Mouse (Mus musculus): ENCODE data around the gene Sys1. TPM values are rescaled to one million over a fixed set of nuclear protein-coding genes. Genes with fewer than 3 reads are reported as not detected.

The Sys1 gene
- polyA plus RNA-seq, 1 experiment from 2014 or later: 24.5 TPM

- H3K9ac ChIP-seq (ENCODE audit: low read depth, low read length): no peak overlapping the region
- H3K4me1 ChIP-seq (ENCODE audit: control insufficient read depth, low read depth, low read length): no peaks in the 10 kb centered on the region; the same call in 1 of the 2 replicates
- H3K36me3 ChIP-seq (ENCODE audit: control insufficient read depth, insufficient read depth): peaks cover 8% of the 10 kb centered on the region
- peak; percentile 28; the same call in 1 of the 2 replicates for ATAC-seq (ENCODE audit: low read depth)
- no peak overlapping the region for H3K4me3 ChIP-seq (ENCODE audit: low read depth, low read length)
- H3K27ac ChIP-seq (ENCODE audit: low read length): 0 out of 2 replicates have a peak overlapping the region, but pooled peaks have one; percentile 1
- WGBS (ENCODE audit: insufficient replicate concordance): 64% methylated on average over 15 of the region's 15 CpGs
- no peak overlapping the region for H3K4me2 ChIP-seq (ENCODE audit: low read depth, low read length)
- no peaks in the 10 kb centered on the region for H3K9me3 ChIP-seq (replicated peaks; ENCODE audit: control insufficient read depth, low read length)
- no peaks in the 10 kb centered on the region for H3K27me3 ChIP-seq (ENCODE audit: control insufficient read depth, insufficient read depth, low read depth, low read length)
Measured at GRCm38 (mm10) chr2:164422675-164423393, 33.9 kb upstream of the Sys1 start.

- H3K9me3 ChIP-seq (replicated peaks; ENCODE audit: control insufficient read depth, low read length): no peaks in the 10 kb centered on the region
- H3K27me3 ChIP-seq (ENCODE audit: control insufficient read depth, insufficient read depth, low read depth, low read length): no peaks in the 10 kb centered on the region
- 66% methylated on average over 11 of the region's 11 CpGs for WGBS (ENCODE audit: insufficient replicate concordance)
- no peak overlapping the region for H3K4me3 ChIP-seq (ENCODE audit: low read depth, low read length)
- H3K27ac ChIP-seq (ENCODE audit: low read length): peak overlapping the region; percentile 30; the same call in 1 of the 2 replicates
- ATAC-seq (ENCODE audit: low read depth): no peak
- no peaks in the 10 kb centered on the region for H3K4me1 ChIP-seq (ENCODE audit: control insufficient read depth, low read depth, low read length)
- peaks cover 8% of the 10 kb centered on the region for H3K36me3 ChIP-seq (ENCODE audit: control insufficient read depth, insufficient read depth)
- no peak overlapping the region for H3K4me2 ChIP-seq (ENCODE audit: low read depth, low read length)
- H3K9ac ChIP-seq (ENCODE audit: low read depth, low read length): no peak overlapping the region
Measured at GRCm38 (mm10) chr2:164423464-164423863, 33.3 kb upstream of the Sys1 start.

- 70% methylated on average over 8 of the region's 8 CpGs for WGBS (ENCODE audit: insufficient replicate concordance)
- Histone ChIP-seq H3K9ac (ENCODE audit: low read depth, low read length) (no peak overlapping the region), H3K27ac (ENCODE audit: low read length) (no peak overlapping the region), H3K36me3 (ENCODE audit: control insufficient read depth, insufficient read depth) (peaks cover 8% of the 10 kb centered on the region), H3K4me3 (ENCODE audit: low read depth, low read length) (no peak overlapping the region), H3K9me3 (replicated peaks; ENCODE audit: control insufficient read depth, low read length) (no peaks in the 10 kb centered on the region), H3K27me3 (ENCODE audit: control insufficient read depth, insufficient read depth, low read depth, low read length) (no peaks in the 10 kb centered on the region), H3K4me2 (ENCODE audit: low read depth, low read length) (no peak overlapping the region), H3K4me1 (ENCODE audit: control insufficient read depth, low read depth, low read length) (no peaks in the 10 kb centered on the region)
- no peak for ATAC-seq (ENCODE audit: low read depth)
Measured at GRCm38 (mm10) chr2:164424406-164424805, 32.4 kb upstream of the Sys1 start.

- Histone ChIP-seq H3K4me3 (ENCODE audit: low read depth, low read length) (no peak overlapping the region), H3K4me2 (ENCODE audit: low read depth, low read length) (no peak overlapping the region), H3K4me1 (ENCODE audit: control insufficient read depth, low read depth, low read length) (no peaks in the 10 kb centered on the region; the same call in 1 of the 2 replicates), H3K9ac (ENCODE audit: low read depth, low read length) (no peak overlapping the region), H3K27me3 (ENCODE audit: control insufficient read depth, insufficient read depth, low read depth, low read length) (no peaks in the 10 kb centered on the region), H3K9me3 (replicated peaks; ENCODE audit: control insufficient read depth, low read length) (no peaks in the 10 kb centered on the region), H3K27ac (ENCODE audit: low read length) (no peak overlapping the region), H3K36me3 (ENCODE audit: control insufficient read depth, insufficient read depth) (peaks cover 8% of the 10 kb centered on the region)
- WGBS (ENCODE audit: insufficient replicate concordance): 62% methylated on average over 5 of the region's 5 CpGs
- ATAC-seq (ENCODE audit: low read depth): no peak
Measured at GRCm38 (mm10) chr2:164425401-164425800, 31.4 kb upstream of the Sys1 start.

- no peak for ATAC-seq (ENCODE audit: low read depth)
Measured at GRCm38 (mm10) chr2:164426121-164426520, 30.6 kb upstream of the Sys1 start.

GRCm38 (mm10) chr2:164426952-164427351 is 29.8 kb upstream of the Sys1 start:
- no peaks in the 10 kb centered on the region; the same call in 1 of the 2 replicates for H3K4me1 ChIP-seq (ENCODE audit: control insufficient read depth, low read depth, low read length)
- 47% methylated on average over 5 of the region's 5 CpGs for WGBS (ENCODE audit: insufficient replicate concordance)
- no peak for ATAC-seq (ENCODE audit: low read depth)

More at GRCm38 (mm10) chr2:164426121-164426520, 30.6 kb upstream of the Sys1 start:
- Histone ChIP-seq H3K4me3 (ENCODE audit: low read depth, low read length) (no peak overlapping the region), H3K4me2 (ENCODE audit: low read depth, low read length) (no peak overlapping the region), H3K4me1 (ENCODE audit: control insufficient read depth, low read depth, low read length) (no peaks in the 10 kb centered on the region; the same call in 1 of the 2 replicates), H3K9ac (ENCODE audit: low read depth, low read length) (no peak overlapping the region), H3K9me3 (replicated peaks; ENCODE audit: control insufficient read depth, low read length) (no peaks in the 10 kb centered on the region), H3K36me3 (ENCODE audit: control insufficient read depth, insufficient read depth) (peaks cover 8% of the 10 kb centered on the region), H3K27ac (ENCODE audit: low read length) (no peak overlapping the region), H3K27me3 (ENCODE audit: control insufficient read depth, insufficient read depth, low read depth, low read length) (no peaks in the 10 kb centered on the region)
- WGBS (ENCODE audit: insufficient replicate concordance): 16% methylated on average over 12 of the region's 12 CpGs

GRCm38 (mm10) chr2:164428451-164428850 is 28.3 kb upstream of the Sys1 start:
- peaks cover 8% of the 10 kb centered on the region for H3K36me3 ChIP-seq (ENCODE audit: control insufficient read depth, insufficient read depth)
- no peak overlapping the region for H3K27ac ChIP-seq (ENCODE audit: low read length)
- H3K4me2 ChIP-seq (ENCODE audit: low read depth, low read length): no peak overlapping the region
- no peaks in the 10 kb centered on the region for H3K27me3 ChIP-seq (ENCODE audit: control insufficient read depth, insufficient read depth, low read depth, low read length)
- 32% methylated on average over 5 of the region's 5 CpGs for WGBS (ENCODE audit: insufficient replicate concordance)
- H3K9me3 ChIP-seq (replicated peaks; ENCODE audit: control insufficient read depth, low read length): no peaks in the 10 kb centered on the region
- no peaks in the 10 kb centered on the region; the same call in none of the 2 replicates for H3K4me1 ChIP-seq (ENCODE audit: control insufficient read depth, low read depth, low read length)
- no peak for ATAC-seq (ENCODE audit: low read depth)
- no peak overlapping the region for H3K9ac ChIP-seq (ENCODE audit: low read depth, low read length)
- H3K4me3 ChIP-seq (ENCODE audit: low read depth, low read length): no peak overlapping the region

More at GRCm38 (mm10) chr2:164426952-164427351, 29.8 kb upstream of the Sys1 start:
- Histone ChIP-seq H3K27ac (ENCODE audit: low read length) (no peak overlapping the region), H3K36me3 (ENCODE audit: control insufficient read depth, insufficient read depth) (peaks cover 8% of the 10 kb centered on the region), H3K4me3 (ENCODE audit: low read depth, low read length) (no peak overlapping the region), H3K27me3 (ENCODE audit: control insufficient read depth, insufficient read depth, low read depth, low read length) (no peaks in the 10 kb centered on the region), H3K9me3 (replicated peaks; ENCODE audit: control insufficient read depth, low read length) (no peaks in the 10 kb centered on the region), H3K9ac (ENCODE audit: low read depth, low read length) (no peak overlapping the region), H3K4me2 (ENCODE audit: low read depth, low read length) (no peak overlapping the region)

GRCm38 (mm10) chr2:164429881-164430615 is 26.7 kb upstream of the Sys1 start:
- WGBS (ENCODE audit: insufficient replicate concordance): 37% methylated on average over 15 of the region's 15 CpGs
- H3K4me1 ChIP-seq (ENCODE audit: control insufficient read depth, low read depth, low read length): peaks cover 2% of the 10 kb centered on the region
- no peak overlapping the region for H3K27ac ChIP-seq (ENCODE audit: low read length)
- peaks cover 2% of the 10 kb centered on the region; the same call in 1 of the 2 replicates for H3K36me3 ChIP-seq (ENCODE audit: control insufficient read depth, insufficient read depth)
- no peak for ATAC-seq (ENCODE audit: low read depth)
- H3K9ac ChIP-seq (ENCODE audit: low read depth, low read length): no peak overlapping the region
- no peaks in the 10 kb centered on the region for H3K9me3 ChIP-seq (replicated peaks; ENCODE audit: control insufficient read depth, low read length)
- no peaks in the 10 kb centered on the region for H3K27me3 ChIP-seq (ENCODE audit: control insufficient read depth, insufficient read depth, low read depth, low read length)
- H3K4me3 ChIP-seq (ENCODE audit: low read depth, low read length): no peak overlapping the region
- no peak overlapping the region for H3K4me2 ChIP-seq (ENCODE audit: low read depth, low read length)

GRCm38 (mm10) chr2:164430697-164431096 is 26.1 kb upstream of the Sys1 start:
- Histone ChIP-seq H3K27ac (ENCODE audit: low read length) (no peak overlapping the region), H3K4me3 (ENCODE audit: low read depth, low read length) (no peak overlapping the region)

More at GRCm38 (mm10) chr2:164430697-164431096, 26.1 kb upstream of the Sys1 start:
- Histone ChIP-seq H3K9ac (ENCODE audit: low read depth, low read length) (no peak overlapping the region), H3K9me3 (replicated peaks; ENCODE audit: control insufficient read depth, low read length) (no peaks in the 10 kb centered on the region), H3K4me2 (ENCODE audit: low read depth, low read length) (peak overlapping the region; percentile 41; the same call in 1 of the 2 replicates), H3K27me3 (ENCODE audit: control insufficient read depth, insufficient read depth, low read depth, low read length) (no peaks in the 10 kb centered on the region), H3K36me3 (ENCODE audit: control insufficient read depth, insufficient read depth) (peaks cover 2% of the 10 kb centered on the region; the same call in 1 of the 2 replicates), H3K4me1 (ENCODE audit: control insufficient read depth, low read depth, low read length) (peaks cover 2% of the 10 kb centered on the region)
- WGBS (ENCODE audit: insufficient replicate concordance): 16% methylated on average over 7 of the region's 7 CpGs
- no peak for ATAC-seq (ENCODE audit: low read depth)
